Mouse (Mus musculus) G1E (cell line): Measurements from ENCODE around the gene Ptchd4. TPM values are rescaled to one million over a fixed set of nuclear protein-coding genes. Genes with fewer than 3 reads are reported as not detected.

Experiments
- ATAC-seq: 2 replicates; pipeline ENCODE4 v1.8.0; 2016; ENCODE audit warnings: mild to moderate bottlenecking; ENCODE audit not compliant: insufficient number of reproducible peaks, poor library complexity, low FRiP score, severe bottlenecking; ENCODE audit errors: extremely low read depth
- DNase-seq: peaks from one replicate; pipeline ENCODE4 v3.0.0; 2012; ENCODE audit warnings: low spot score
- H3K27me3 ChIP-seq: 2 replicates; pipeline ENCODE4 v1.6.1; 2012; ENCODE audit warnings: mild to moderate bottlenecking, low read length, inconsistent platforms; ENCODE audit not compliant: insufficient read depth
- H3K36me3 ChIP-seq: replicated peaks from 2 replicates; pipeline ENCODE3; 2012; ENCODE audit warnings: mild to moderate bottlenecking, inconsistent platforms
- H3K4me1 ChIP-seq: 2 replicates; pipeline ENCODE4 v1.6.1; 2012; ENCODE audit warnings: low read depth, low read length, inconsistent platforms, mixed read lengths; ENCODE audit not compliant: insufficient read depth
- H3K4me3 ChIP-seq: 2 replicates; pipeline ENCODE4 v1.5.1; 2012; ENCODE audit warnings: low read depth, mild to moderate bottlenecking, inconsistent platforms, low read length, moderate library complexity, mixed read lengths
- H3K9me3 ChIP-seq: replicated peaks from 2 replicates; pipeline ENCODE4 v1.6.1; 2012; ENCODE audit warnings: inconsistent platforms
- CTCF ChIP-seq: IDR thresholded peaks from 2 replicates; pipeline ENCODE4 v1.5.1; 2012; ENCODE audit warnings: low read depth, low read length, inconsistent platforms, mixed read lengths
- GATA1 ChIP-seq: IDR thresholded peaks from 2 replicates; pipeline ENCODE4 v1.6.1; 2012; ENCODE audit warnings: borderline replicate concordance, low read length, inconsistent platforms, mixed read lengths
- GATA2 ChIP-seq: IDR thresholded peaks from 2 replicates; pipeline ENCODE4 v1.6.1; 2012; ENCODE audit warnings: low read depth, low read length, inconsistent platforms, borderline replicate concordance
- POLR2AphosphoS5 ChIP-seq: IDR thresholded peaks from 2 replicates; pipeline ENCODE4 v1.6.1; 2012; ENCODE audit warnings: low read depth, low read length, inconsistent platforms; ENCODE audit not compliant: insufficient replicate concordance
- TAL1 ChIP-seq: conservative IDR thresholded peaks from 2 replicates; pipeline ENCODE4 v1.6.1; 2012; ENCODE audit warnings: low read depth, low read length, inconsistent platforms, mixed read lengths
- polyA plus RNA-seq: library from polyadenylated mRNA; stranded (reverse); fragments of >175 nt; gene quantifications from 2 replicates; pipeline ENCODE4 v1.2.3, GENCODE M21; 2012
- total RNA-seq, 2 experiments: library from RNA; stranded (forward) in 1 of 2; stranded (reverse) in 1 of 2; fragments of 200-1000 nt in 1 of 2; fragments of >200 nt in 1 of 2; fragmentation: Nextera tagmentation in 1 of 2; gene quantifications; 2 replicates each; pipeline ENCODE4 v1.2.3; 2014 to 2017

Gene Ptchd4
- total and polyA plus RNA-seq, 3 experiments = 0.05 TPM; not detected in 2

GRCm38 (mm10) chr17:42297986-42298385, 17.8 kb upstream of the Ptchd4 start:
- Histone ChIP-seq H3K27me3 (no peaks in the 10 kb centered on the region), H3K4me3 (no peak overlapping the region), H3K4me1 (no peaks in the 10 kb centered on the region), H3K9me3 (no peaks in the 10 kb centered on the region), H3K36me3 (no peaks in the 10 kb centered on the region)
- ATAC-seq = no peak
- DNase-seq = no peak
- TF ChIP-seq GATA2 = no peak

DNA sequence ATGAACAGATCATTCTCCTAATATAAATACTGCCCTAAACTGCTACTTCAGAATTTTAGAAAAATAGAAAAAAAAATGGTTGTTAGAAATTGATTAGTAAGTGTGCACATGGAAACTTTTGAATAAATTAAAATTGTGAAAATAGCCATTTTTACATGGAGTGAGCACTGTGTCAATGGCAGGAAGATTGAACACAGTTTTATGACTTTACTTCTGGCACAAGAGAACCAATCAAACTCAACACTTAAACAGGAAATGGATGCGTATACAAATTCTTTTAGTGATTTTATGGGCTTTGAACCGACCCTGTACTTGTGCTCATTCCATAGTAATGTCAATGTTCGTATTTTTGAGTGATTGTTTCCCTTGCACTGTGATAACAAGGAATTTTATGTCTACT, 16.1 kb upstream of the Ptchd4 start:
- Histone ChIP-seq H3K4me3 (no peak overlapping the region), H3K36me3 (no peaks in the 10 kb centered on the region), H3K9me3 (no peaks in the 10 kb centered on the region), H3K4me1 (no peaks in the 10 kb centered on the region), H3K27me3 (no peaks in the 10 kb centered on the region)
- ATAC-seq (no peak), DNase-seq (no peak)
- TF ChIP-seq CTCF (no peak), GATA2 (no peak), GATA1 (no peak), POLR2AphosphoS5 (no peak), TAL1 (no peak)

DNA sequence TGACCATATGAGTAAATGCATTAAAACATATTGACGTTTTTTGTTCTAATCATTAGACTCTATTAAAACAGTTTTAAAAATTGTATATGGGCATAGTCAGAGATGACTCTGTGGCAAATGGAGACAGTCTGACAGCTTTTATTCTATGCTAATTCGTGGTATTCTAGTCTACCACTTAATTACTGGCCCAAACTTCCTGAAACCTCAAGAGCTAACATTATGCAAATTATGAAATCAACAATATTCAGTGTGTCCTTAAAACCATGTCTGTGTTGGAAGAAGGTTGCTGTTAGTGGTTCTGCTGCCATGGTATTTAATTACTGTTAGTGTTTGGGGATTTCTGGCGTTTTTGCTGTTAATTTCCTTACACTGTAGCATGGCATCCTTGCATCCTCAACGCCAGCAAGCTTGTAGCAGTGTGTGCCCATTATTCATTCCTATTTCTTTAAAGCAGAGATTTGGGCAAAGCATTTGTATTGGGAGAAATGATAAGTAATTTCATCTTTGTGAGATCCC, 12.6 kb upstream of the Ptchd4 start:
- ATAC-seq = no peak
- Histone ChIP-seq H3K9me3 (no peaks in the 10 kb centered on the region), H3K36me3 (no peaks in the 10 kb centered on the region), H3K4me3 (no peak overlapping the region), H3K27me3 (no peaks in the 10 kb centered on the region), H3K4me1 (no peaks in the 10 kb centered on the region)
- no peak for DNase-seq
- TF ChIP-seq GATA1 (no peak), POLR2AphosphoS5 (no peak), GATA2 (no peak), TAL1 (no peak)

- H3K4me3 ChIP-seq = no peak overlapping the region
- H3K9me3 ChIP-seq = no peaks in the 10 kb centered on the region
- DNase-seq (no peak), ATAC-seq (no peak)
- no peaks in the 10 kb centered on the region for H3K36me3 ChIP-seq
- H3K27me3 ChIP-seq = no peaks in the 10 kb centered on the region
- H3K4me1 ChIP-seq = no peaks in the 10 kb centered on the region
- TF ChIP-seq TAL1 = no peak
- no peak for TF ChIP-seq POLR2AphosphoS5
- no peak for TF ChIP-seq GATA1
- TF ChIP-seq GATA2 = no peak
- TF ChIP-seq CTCF = no peak
These were observed 11.5 kb upstream of the Ptchd4 start for GRCm38 (mm10) chr17:42304262-42304661.

DNA sequence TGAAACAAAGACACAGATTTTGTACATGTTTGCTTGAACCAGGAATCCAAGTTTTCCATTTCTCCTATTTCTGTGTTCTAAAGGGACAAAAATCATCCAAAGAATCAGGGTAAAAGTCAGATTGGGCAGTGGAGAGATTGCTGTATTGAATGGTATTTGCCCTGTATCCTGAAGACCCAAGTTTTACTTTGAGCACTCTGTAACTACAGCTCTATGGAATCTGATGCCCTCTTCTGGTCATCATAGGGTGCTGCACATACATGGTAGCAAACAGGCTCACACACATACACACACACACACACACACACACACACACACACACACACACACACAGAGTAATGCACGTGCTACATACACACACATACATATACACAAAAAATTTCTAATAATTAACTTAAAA, 8.7 kb upstream of the Ptchd4 start:
- Histone ChIP-seq H3K27me3 (no peaks in the 10 kb centered on the region), H3K36me3 (no peaks in the 10 kb centered on the region), H3K4me3 (no peak overlapping the region), H3K4me1 (no peaks in the 10 kb centered on the region), H3K9me3 (no peaks in the 10 kb centered on the region)
- TF ChIP-seq GATA1 (no peak), GATA2 (no peak), POLR2AphosphoS5 (no peak), CTCF (no peak), TAL1 (no peak)
- DNase-seq (no peak), ATAC-seq (no peak)

GRCm38 (mm10) chr17:42310136-42310535, 5.6 kb upstream of the Ptchd4 start:
- Histone ChIP-seq H3K4me3 (no peak overlapping the region), H3K27me3 (no peaks in the 10 kb centered on the region), H3K4me1 (no peaks in the 10 kb centered on the region), H3K9me3 (peaks cover under 1% of the 10 kb centered on the region; the same call in 1 of the 2 replicates), H3K36me3 (no peaks in the 10 kb centered on the region)
- ATAC-seq = no peak
- TF ChIP-seq CTCF (no peak), TAL1 (no peak), GATA2 (no peak), POLR2AphosphoS5 (no peak), GATA1 (no peak)
- DNase-seq = no peak

DNA sequence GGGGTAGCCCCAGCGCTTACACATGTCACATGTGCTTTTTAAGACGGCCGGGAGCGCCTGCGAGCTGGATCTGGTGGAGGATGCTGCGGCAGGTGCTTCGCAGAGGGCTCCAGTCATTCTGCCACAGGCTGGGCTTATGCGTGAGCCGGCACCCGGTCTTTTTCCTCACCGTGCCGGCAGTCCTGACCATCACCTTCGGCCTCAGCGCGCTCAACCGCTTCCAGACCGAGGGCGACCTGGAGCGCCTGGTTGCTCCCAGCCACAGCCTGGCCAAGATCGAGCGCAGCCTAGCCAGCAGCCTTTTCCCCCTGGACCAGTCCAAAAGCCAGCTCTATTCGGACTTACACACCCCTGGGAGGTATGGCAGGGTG, 850 bp downstream of the Ptchd4 start:
- Histone ChIP-seq H3K4me3 (no peak overlapping the region; the same call in 1 of the 2 replicates), H3K4me1 (no peaks in the 10 kb centered on the region), H3K27me3 (no peaks in the 10 kb centered on the region; the same call in 1 of the 2 replicates), H3K36me3 (no peaks in the 10 kb centered on the region), H3K9me3 (peaks cover 25% of the 10 kb centered on the region)
- DNase-seq (no peak), ATAC-seq (no peak)
- TF ChIP-seq GATA1 = no peak
- TF ChIP-seq POLR2AphosphoS5 = no peak
- TF ChIP-seq GATA2 = no peak
- no peak for TF ChIP-seq CTCF
- no peak for TF ChIP-seq TAL1
